Comparison of ENCODE assay signal across 8 mouse cellular contexts in genomic region chr17:85116643-85117042, GRCm38 (mm10). TPM values are rescaled to one million over a fixed set of nuclear protein-coding genes. Genes with fewer than 3 reads are reported as not detected.
DNase-seq lines count a peak whose midpoint lies in the region; ATAC-seq and TF ChIP-seq lines count a peak whose summit lies in the region.

No protein-coding gene starts in this region.

- H3K27me3 ChIP-seq in forebrain, embryonic 10.5 days (ENCODE audit: poor library complexity, severe bottlenecking): no peaks in the 10 kb centered on the region
- H3K27me3 ChIP-seq in forebrain, embryonic 12.5 days: 0 out of 2 replicates have a peak, but pooled peaks cover 3% of the 10 kb centered on the region
- no peaks in the 10 kb centered on the region for H3K27me3 ChIP-seq in hindbrain, postnatal 0 days (ENCODE audit: insufficient read depth, low read length)
- no peaks in the 10 kb centered on the region for H3K27me3 ChIP-seq in limb, embryonic 14.5 days (ENCODE audit: control insufficient read depth, insufficient read depth, low read length)

- peaks cover 11% of the 10 kb centered on the region for H3K4me1 ChIP-seq in forebrain, embryonic 10.5 days
- no peaks in the 10 kb centered on the region for H3K4me1 ChIP-seq in forebrain, embryonic 12.5 days
- H3K4me1 ChIP-seq in hindbrain, postnatal 0 days (ENCODE audit: insufficient read depth, low read length): no peaks in the 10 kb centered on the region
- no peaks in the 10 kb centered on the region for H3K4me1 ChIP-seq in limb, embryonic 14.5 days (ENCODE audit: control insufficient read depth, insufficient read depth, low read length)

- 35% methylated on average over 4 of the region's 4 CpGs for WGBS in forebrain, embryonic 10.5 days
- WGBS in forebrain, embryonic 12.5 days: 27% methylated on average over 4 of the region's 4 CpGs
- 30% methylated on average over 4 of the region's 4 CpGs for WGBS in hindbrain, postnatal 0 days
- 30% methylated on average over 4 of the region's 4 CpGs for WGBS in limb, embryonic 14.5 days

- peak; percentile 79 for TF ChIP-seq CTCF in hindbrain, postnatal 0 days (IDR thresholded peaks at IDR 0.05; ENCODE audit: low read depth)

- H3K9me3 ChIP-seq in forebrain, embryonic 10.5 days: no peaks in the 10 kb centered on the region
- H3K9me3 ChIP-seq in forebrain, embryonic 12.5 days: no peaks in the 10 kb centered on the region
- no peaks in the 10 kb centered on the region for H3K9me3 ChIP-seq in hindbrain, postnatal 0 days (ENCODE audit: low read length)
- H3K9me3 ChIP-seq in limb, embryonic 14.5 days (ENCODE audit: control insufficient read depth, low read length): no peaks in the 10 kb centered on the region

- ATAC-seq in forebrain, embryonic 12.5 days (ENCODE audit: low FRiP score): no peak
- no peak for ATAC-seq in hindbrain, postnatal 0 days
- ATAC-seq in limb, embryonic 14.5 days (ENCODE audit: low FRiP score, low read depth): no peak

- H3K4me3 ChIP-seq in forebrain, embryonic 10.5 days: no peak overlapping the region
- no peak overlapping the region for H3K4me3 ChIP-seq in forebrain, embryonic 12.5 days (replicated peaks)
- H3K4me3 ChIP-seq in hindbrain, postnatal 0 days (ENCODE audit: low read length): no peak overlapping the region
- H3K4me3 ChIP-seq in limb, embryonic 14.5 days (replicated peaks; ENCODE audit: low read length): no peak overlapping the region

- no peak overlapping the region for H3K4me2 ChIP-seq in forebrain, embryonic 12.5 days
- H3K4me2 ChIP-seq in hindbrain, postnatal 0 days (ENCODE audit: low read depth, low read length): no peak overlapping the region
- no peak overlapping the region for H3K4me2 ChIP-seq in limb, embryonic 14.5 days (replicated peaks; ENCODE audit: low read depth, low read length, severe bottlenecking)

- no peak overlapping the region for H3K27ac ChIP-seq in forebrain, embryonic 10.5 days
- no peak overlapping the region for H3K27ac ChIP-seq in forebrain, embryonic 12.5 days
- H3K27ac ChIP-seq in hindbrain, postnatal 0 days: no peak overlapping the region
- H3K27ac ChIP-seq in limb, embryonic 14.5 days (replicated peaks; ENCODE audit: low read depth, low read length): no peak overlapping the region

- DNase-seq in forebrain, embryonic 10.5 days (ENCODE audit: extremely low spot score, low spot score): peak; percentile 48
- DNase-seq in ovary, postnatal 36 days (ENCODE audit: low spot score): peak; percentile 51
- DNase-seq in ovary, postnatal 10 days (ENCODE audit: low spot score): no peak
- DNase-seq in cerebellum, adult 9-10 months: peak; percentile 61
- DNase-seq in hindbrain, postnatal 0 days (ENCODE audit: low spot score): peak; percentile 79
- peak; percentile 61 for DNase-seq in limb, embryonic 14.5 days (ENCODE audit: low spot score)
- peak; percentile 9 for DNase-seq in skeletal muscle tissue, adult 2 months (ENCODE audit: low read depth, low spot score)

- no peak overlapping the region for H3K9ac ChIP-seq in forebrain, embryonic 12.5 days
- H3K9ac ChIP-seq in hindbrain, postnatal 0 days (replicated peaks; ENCODE audit: low read length): no peak overlapping the region
- H3K9ac ChIP-seq in limb, embryonic 14.5 days (ENCODE audit: low read depth, low read length, severe bottlenecking): no peak overlapping the region

- no peaks in the 10 kb centered on the region for H3K36me3 ChIP-seq in forebrain, embryonic 10.5 days (replicated peaks)
- H3K36me3 ChIP-seq in forebrain, embryonic 12.5 days (replicated peaks): no peaks in the 10 kb centered on the region
- H3K36me3 ChIP-seq in hindbrain, postnatal 0 days (ENCODE audit: insufficient read depth, low read length): no peaks in the 10 kb centered on the region
- H3K36me3 ChIP-seq in limb, embryonic 14.5 days (ENCODE audit: control insufficient read depth, insufficient read depth, low read length): no peaks in the 10 kb centered on the region

- no peak for TF ChIP-seq POLR2A in limb, embryonic 14.5 days (IDR thresholded peaks at IDR 0.05; ENCODE audit: borderline replicate concordance, extremely low read depth, insufficient read depth, insufficient read length)

RNA-seq across cellular contexts. Expression of gene Camkmt, which starts 26.3 kb away (rescaled TPM):
- polyA plus RNA-seq in forebrain, embryonic 10.5 days (2016; fragmentation: Nextera tagmentation; extraction: Ambion mirVana): 14.0 and 14.4 TPM in 2 replicates
- 13.7 and 16.0 TPM in 2 replicates for polyA plus RNA-seq in forebrain, embryonic 12.5 days (2016; fragmentation: Nextera tagmentation; extraction: Ambion mirVana)
- 5.2 and 8.4 TPM in 2 replicates for total RNA-seq in hindbrain, postnatal 0 days (2014; rRNA removed)
- polyA plus RNA-seq in hindbrain, postnatal 0 days (2015; fragmentation: Nextera tagmentation; extraction: Ambion mirVana): 15.4 and 15.9 TPM in 2 replicates
- polyA plus RNA-seq in limb, embryonic 14.5 days (2012; rRNA removed): 4.0 and 4.2 TPM in 2 replicates
- polyA plus RNA-seq in limb, embryonic 14.5 days (2014; fragmentation: Nextera tagmentation; extraction: Ambion mirVana): 11.0 and 12.9 TPM in 2 replicates

RNA-seq across cellular contexts. Expression of gene Prepl, which starts 26.6 kb away (rescaled TPM):
- polyA plus RNA-seq in forebrain, embryonic 10.5 days (2016; fragmentation: Nextera tagmentation; extraction: Ambion mirVana): 30.2 and 31.1 TPM in 2 replicates
- polyA plus RNA-seq in forebrain, embryonic 12.5 days (2016; fragmentation: Nextera tagmentation; extraction: Ambion mirVana): 47.2 and 51.7 TPM in 2 replicates
- total RNA-seq in hindbrain, postnatal 0 days (2014; rRNA removed): 94.0 and 104 TPM in 2 replicates
- 105 and 124 TPM in 2 replicates for polyA plus RNA-seq in hindbrain, postnatal 0 days (2015; fragmentation: Nextera tagmentation; extraction: Ambion mirVana)
- polyA plus RNA-seq in limb, embryonic 14.5 days (2012; rRNA removed): 36.9 and 42.4 TPM in 2 replicates
- polyA plus RNA-seq in limb, embryonic 14.5 days (2014; fragmentation: Nextera tagmentation; extraction: Ambion mirVana): 31.4 and 34.8 TPM in 2 replicates
